Mouse (Mus musculus): ENCODE data around the gene Lsg1. TPM values are rescaled to one million over a fixed set of nuclear protein-coding genes. Genes with fewer than 3 reads are reported as not detected.

Lsg1 gene
- polyA plus RNA-seq, 1 experiment from 2014 or later: 79.4 TPM

- ATAC-seq (ENCODE audit: insufficient read depth, low FRiP score, low TSS enrichment): no peak
- Histone ChIP-seq H3K4me2 (ENCODE audit: low read depth) (peak overlapping the region; percentile 69), H3K4me1 (ENCODE audit: control insufficient read depth, insufficient read depth, low read length) (no peaks in the 10 kb centered on the region), H3K9me3 (ENCODE audit: control insufficient read depth, low read length) (no peaks in the 10 kb centered on the region), H3K27ac (ENCODE audit: low read depth, low read length) (no peak overlapping the region), H3K4me3 (ENCODE audit: low read depth, low read length) (peak overlapping the region; percentile 76), H3K9ac (ENCODE audit: low read length) (no peak overlapping the region; the same call in 1 of the 2 replicates), H3K27me3 (ENCODE audit: control insufficient read depth, insufficient read depth, low read length) (no peaks in the 10 kb centered on the region), H3K36me3 (ENCODE audit: control insufficient read depth, insufficient read depth, low read length) (0 out of 2 replicates have a peak, but pooled peaks cover 2% of the 10 kb centered on the region)
- 84% methylated on average over 7 of the region's 7 CpGs for WGBS
- DNase-seq (ENCODE audit: low spot score): no peak
Measured at GRCm38 (mm10) chr16:30549516-30549915, 37.9 kb downstream of the Lsg1 start.

DNA sequence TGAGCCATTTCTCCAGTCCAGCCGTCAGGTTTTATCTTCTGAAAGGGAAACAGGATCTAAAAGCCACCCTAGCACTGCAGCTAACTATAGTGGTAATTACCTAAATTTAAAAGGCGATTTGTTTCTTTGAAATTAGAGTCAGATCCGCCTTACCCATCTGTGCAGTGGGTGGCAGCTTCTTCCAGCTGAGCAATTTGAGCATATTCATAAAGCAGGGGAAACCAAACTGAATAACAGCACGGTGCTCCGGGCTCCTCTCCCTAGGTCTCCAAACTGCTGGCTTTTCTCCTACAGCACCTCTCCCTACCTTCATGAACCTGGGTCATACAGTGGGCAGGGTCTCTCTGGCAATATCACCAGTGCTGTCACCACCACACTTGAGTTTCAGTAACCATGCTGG lies 39.1 kb downstream of the Lsg1 start:
- H3K4me2 ChIP-seq (ENCODE audit: low read depth): no peak overlapping the region
- no peaks in the 10 kb centered on the region for H3K9me3 ChIP-seq (ENCODE audit: control insufficient read depth, low read length)
- ATAC-seq (ENCODE audit: insufficient read depth, low FRiP score, low TSS enrichment) (no peak), DNase-seq (ENCODE audit: low spot score) (no peak)
- no peak overlapping the region for H3K9ac ChIP-seq (ENCODE audit: low read length)
- WGBS: 89% methylated on average over 5 of the region's 5 CpGs
- no peaks in the 10 kb centered on the region for H3K27me3 ChIP-seq (ENCODE audit: control insufficient read depth, insufficient read depth, low read length)
- no peaks in the 10 kb centered on the region for H3K4me1 ChIP-seq (ENCODE audit: control insufficient read depth, insufficient read depth, low read length)
- 0 out of 2 replicates have a peak, but pooled peaks cover 2% of the 10 kb centered on the region for H3K36me3 ChIP-seq (ENCODE audit: control insufficient read depth, insufficient read depth, low read length)
- no peak overlapping the region for H3K27ac ChIP-seq (ENCODE audit: low read depth, low read length)
- H3K4me3 ChIP-seq (ENCODE audit: low read depth, low read length): no peak overlapping the region

GRCm38 (mm10) chr16:30544693-30545092 lies 42.7 kb downstream of the Lsg1 start:
- WGBS: 89% methylated on average over 4 of the region's 4 CpGs
- DNase-seq (ENCODE audit: low spot score) (no peak), ATAC-seq (ENCODE audit: insufficient read depth, low FRiP score, low TSS enrichment) (no peak)
- Histone ChIP-seq H3K9me3 (ENCODE audit: control insufficient read depth, low read length) (no peaks in the 10 kb centered on the region), H3K4me1 (ENCODE audit: control insufficient read depth, insufficient read depth, low read length) (no peaks in the 10 kb centered on the region), H3K27ac (ENCODE audit: low read depth, low read length) (no peak overlapping the region), H3K4me3 (ENCODE audit: low read depth, low read length) (no peak overlapping the region), H3K36me3 (ENCODE audit: control insufficient read depth, insufficient read depth, low read length) (0 out of 2 replicates have a peak, but pooled peaks cover 2% of the 10 kb centered on the region), H3K9ac (ENCODE audit: low read length) (no peak overlapping the region), H3K4me2 (ENCODE audit: low read depth) (no peak overlapping the region), H3K27me3 (ENCODE audit: control insufficient read depth, insufficient read depth, low read length) (no peaks in the 10 kb centered on the region)

- WGBS: 91% methylated on average over 9 of the region's 9 CpGs
- no peaks in the 10 kb centered on the region for H3K9me3 ChIP-seq (ENCODE audit: control insufficient read depth, low read length)
- H3K27ac ChIP-seq (ENCODE audit: low read depth, low read length): no peak overlapping the region
- no peaks in the 10 kb centered on the region for H3K27me3 ChIP-seq (ENCODE audit: control insufficient read depth, insufficient read depth, low read length)
- H3K36me3 ChIP-seq (ENCODE audit: control insufficient read depth, insufficient read depth, low read length): 0 out of 2 replicates have a peak, but pooled peaks cover 2% of the 10 kb centered on the region
- no peaks in the 10 kb centered on the region for H3K4me1 ChIP-seq (ENCODE audit: control insufficient read depth, insufficient read depth, low read length)
- ATAC-seq (ENCODE audit: insufficient read depth, low FRiP score, low TSS enrichment) (no peak), DNase-seq (ENCODE audit: low spot score) (no peak)
- H3K9ac ChIP-seq (ENCODE audit: low read length): no peak overlapping the region
- H3K4me2 ChIP-seq (ENCODE audit: low read depth): no peak overlapping the region
- no peak overlapping the region for H3K4me3 ChIP-seq (ENCODE audit: low read depth, low read length)
Measured at GRCm38 (mm10) chr16:30543386-30543785, 44.0 kb downstream of the Lsg1 start.

- Histone ChIP-seq H3K4me3 (ENCODE audit: low read depth, low read length) (no peak overlapping the region), H3K4me1 (ENCODE audit: control insufficient read depth, insufficient read depth, low read length) (no peaks in the 10 kb centered on the region), H3K9me3 (ENCODE audit: control insufficient read depth, low read length) (no peaks in the 10 kb centered on the region), H3K27me3 (ENCODE audit: control insufficient read depth, insufficient read depth, low read length) (no peaks in the 10 kb centered on the region), H3K27ac (ENCODE audit: low read depth, low read length) (no peak overlapping the region), H3K9ac (ENCODE audit: low read length) (no peak overlapping the region), H3K36me3 (ENCODE audit: control insufficient read depth, insufficient read depth, low read length) (0 out of 2 replicates have a peak, but pooled peaks cover 2% of the 10 kb centered on the region), H3K4me2 (ENCODE audit: low read depth) (no peak overlapping the region)
- DNase-seq (ENCODE audit: low spot score) (no peak), ATAC-seq (ENCODE audit: insufficient read depth, low FRiP score, low TSS enrichment) (no peak)
- WGBS: 84% methylated on average over 6 of the region's 6 CpGs
Measured at GRCm38 (mm10) chr16:30542826-30543225, 44.6 kb downstream of the Lsg1 start.

GRCm38 (mm10) chr16:30540107-30541001 lies 47.0 kb downstream of the Lsg1 start:
- no peak for ATAC-seq (ENCODE audit: insufficient read depth, low FRiP score, low TSS enrichment)
- no peaks in the 10 kb centered on the region for H3K9me3 ChIP-seq (ENCODE audit: control insufficient read depth, low read length)
- no peak overlapping the region for H3K9ac ChIP-seq (ENCODE audit: low read length)
- H3K27ac ChIP-seq (ENCODE audit: low read depth, low read length): no peak overlapping the region
- H3K4me1 ChIP-seq (ENCODE audit: control insufficient read depth, insufficient read depth, low read length): no peaks in the 10 kb centered on the region
- DNase-seq (ENCODE audit: low spot score): no peak
- no peaks in the 10 kb centered on the region for H3K27me3 ChIP-seq (ENCODE audit: control insufficient read depth, insufficient read depth, low read length)
- no peak overlapping the region for H3K4me2 ChIP-seq (ENCODE audit: low read depth)
- WGBS: 66% methylated on average over 20 of the region's 20 CpGs
- no peak overlapping the region for H3K4me3 ChIP-seq (ENCODE audit: low read depth, low read length)
- no peaks in the 10 kb centered on the region for H3K36me3 ChIP-seq (ENCODE audit: control insufficient read depth, insufficient read depth, low read length)

DNA sequence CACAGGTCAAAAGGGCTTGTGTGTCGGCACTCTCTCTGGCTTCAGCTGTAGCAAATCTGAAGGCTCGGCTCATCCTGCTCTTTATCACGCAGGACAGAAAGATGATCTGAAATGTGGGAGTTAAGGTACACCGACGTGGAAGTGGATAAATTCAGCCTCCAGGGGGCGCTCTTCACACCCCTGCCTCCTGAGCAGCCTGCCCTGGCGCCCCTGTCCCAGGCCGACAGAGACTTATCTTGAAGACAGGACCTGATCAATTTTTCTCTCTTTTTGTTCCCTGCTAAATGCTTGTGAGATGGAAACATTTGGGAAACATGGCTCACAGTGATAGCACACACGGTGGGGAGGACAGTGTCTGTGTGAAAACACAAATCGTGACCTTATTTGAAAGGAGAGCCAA lies 48.0 kb downstream of the Lsg1 start:
- WGBS: 29% methylated on average over 10 of the region's 10 CpGs
- Histone ChIP-seq H3K4me2 (ENCODE audit: low read depth) (no peak overlapping the region), H3K27me3 (ENCODE audit: control insufficient read depth, insufficient read depth, low read length) (no peaks in the 10 kb centered on the region)

DNA sequence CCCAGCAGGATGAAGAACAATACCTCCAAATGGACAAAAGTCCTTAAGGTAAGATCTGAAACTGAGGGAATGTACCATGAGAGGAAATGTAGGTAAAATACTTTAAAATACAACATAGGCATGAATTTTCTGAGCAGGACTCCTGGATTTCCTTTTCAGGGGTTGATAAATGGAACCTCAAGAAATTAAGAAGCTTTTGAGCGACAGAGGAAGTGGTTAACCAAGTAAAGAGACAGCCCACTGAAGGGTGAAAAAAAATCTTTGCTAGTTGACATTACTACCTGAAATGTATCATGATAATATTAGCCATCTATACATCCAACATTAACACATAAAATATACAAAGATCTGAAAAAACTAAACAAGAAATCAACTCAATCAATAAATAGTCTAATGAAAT lies 52.3 kb downstream of the Lsg1 start:
- Histone ChIP-seq H3K4me2 (ENCODE audit: low read depth) (no peak overlapping the region), H3K4me3 (ENCODE audit: low read depth, low read length) (no peak overlapping the region), H3K9me3 (ENCODE audit: control insufficient read depth, low read length) (no peaks in the 10 kb centered on the region), H3K36me3 (ENCODE audit: control insufficient read depth, insufficient read depth, low read length) (no peaks in the 10 kb centered on the region), H3K9ac (ENCODE audit: low read length) (no peak overlapping the region), H3K4me1 (ENCODE audit: control insufficient read depth, insufficient read depth, low read length) (no peaks in the 10 kb centered on the region), H3K27ac (ENCODE audit: low read depth, low read length) (no peak overlapping the region), H3K27me3 (ENCODE audit: control insufficient read depth, insufficient read depth, low read length) (no peaks in the 10 kb centered on the region)
- no peak for ATAC-seq (ENCODE audit: insufficient read depth, low FRiP score, low TSS enrichment)
- 91% methylated on average over 1 of the region's 1 CpGs for WGBS
- no peak for DNase-seq (ENCODE audit: low spot score)

More for the DNA sequence above, 48.0 kb downstream of the Lsg1 start:
- H3K4me1 ChIP-seq (ENCODE audit: control insufficient read depth, insufficient read depth, low read length): no peaks in the 10 kb centered on the region
- ATAC-seq (ENCODE audit: insufficient read depth, low FRiP score, low TSS enrichment): no peak
- H3K36me3 ChIP-seq (ENCODE audit: control insufficient read depth, insufficient read depth, low read length): no peaks in the 10 kb centered on the region
- no peaks in the 10 kb centered on the region for H3K9me3 ChIP-seq (ENCODE audit: control insufficient read depth, low read length)
- no peak overlapping the region for H3K9ac ChIP-seq (ENCODE audit: low read length)
- DNase-seq (ENCODE audit: low spot score): peak; percentile 69
- H3K4me3 ChIP-seq (ENCODE audit: low read depth, low read length): no peak overlapping the region
- no peak overlapping the region for H3K27ac ChIP-seq (ENCODE audit: low read depth, low read length)

DNA sequence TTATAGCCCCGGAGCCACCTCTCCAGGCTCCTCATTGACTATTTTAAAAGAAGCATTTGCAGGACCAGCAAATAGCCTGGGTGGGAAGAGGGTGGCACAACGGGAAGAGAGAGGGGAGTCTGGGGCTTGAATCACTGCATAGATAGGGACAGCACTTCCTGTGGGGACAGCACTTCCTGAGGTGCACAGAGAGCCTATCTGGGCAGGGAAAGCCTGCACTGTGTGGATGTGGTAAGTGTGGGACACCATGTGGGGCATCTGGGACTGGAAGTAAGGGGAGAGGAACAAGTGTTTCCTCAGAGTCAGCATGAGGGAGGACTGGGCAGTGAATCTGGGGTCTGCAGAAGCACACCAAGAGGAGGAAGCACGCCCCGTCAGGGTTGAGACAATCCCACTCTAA lies 53.8 kb downstream of the Lsg1 start:
- Histone ChIP-seq H3K4me2 (ENCODE audit: low read depth) (no peak overlapping the region), H3K27ac (ENCODE audit: low read depth, low read length) (no peak overlapping the region), H3K4me1 (ENCODE audit: control insufficient read depth, insufficient read depth, low read length) (no peaks in the 10 kb centered on the region), H3K9me3 (ENCODE audit: control insufficient read depth, low read length) (no peaks in the 10 kb centered on the region), H3K27me3 (ENCODE audit: control insufficient read depth, insufficient read depth, low read length) (no peaks in the 10 kb centered on the region), H3K36me3 (ENCODE audit: control insufficient read depth, insufficient read depth, low read length) (peaks cover 3% of the 10 kb centered on the region; the same call in 1 of the 2 replicates), H3K4me3 (ENCODE audit: low read depth, low read length) (no peak overlapping the region), H3K9ac (ENCODE audit: low read length) (no peak overlapping the region)
- no peak for DNase-seq (ENCODE audit: low spot score)
- WGBS: 40% methylated on average over 4 of the region's 4 CpGs
- ATAC-seq (ENCODE audit: insufficient read depth, low FRiP score, low TSS enrichment): no peak

All from neural tube, embryonic 11.5 days (tissue).